Mouse (Mus musculus) heart, embryonic 14.5 days (tissue): Measurements from ENCODE around the gene Syn2. TPM values are rescaled to one million over a fixed set of nuclear protein-coding genes. Genes with fewer than 3 reads are reported as not detected.

Source experiments
- ATAC-seq: fragments of 200-750 bp; cut with Nextera tagmentation; 2 replicates; pipeline ENCODE4 v1.8.0; 2017; ENCODE audit warnings: low read depth, moderate TSS enrichment; ENCODE audit not compliant: insufficient number of reproducible peaks, insufficient read depth, low FRiP score
- H3K27ac ChIP-seq, 2 experiments: fragments of 200-500 bp in 1 of 2; fragments of 300-500 bp in 1 of 2; sonication (generic) in 1 of 2; replicated peaks in 1 of 2; 2 replicates each; pipeline ENCODE4 v1.5.1; 2012 to 2014; ENCODE audit warnings: low read depth in 2 of 2, low read length in 2 of 2, control low read depth in 1 of 2, mild to moderate bottlenecking in 1 of 2, mixed read lengths in 1 of 2; ENCODE audit not compliant: control insufficient read depth in 1 of 2, insufficient read depth in 1 of 2
- H3K27me3 ChIP-seq: fragments of 300-500 bp; sonication (generic); 2 replicates; pipeline ENCODE4 v1.6.1; 2014; ENCODE audit warnings: mild to moderate bottlenecking, low read length, control low read depth; ENCODE audit not compliant: control insufficient read depth, insufficient read depth
- H3K36me3 ChIP-seq: fragments of 300-500 bp; sonication (generic); 2 replicates; pipeline ENCODE4 v1.6.1; 2014; ENCODE audit warnings: mild to moderate bottlenecking, control low read depth, low read length, mixed read lengths; ENCODE audit not compliant: control insufficient read depth, insufficient read depth
- H3K4me1 ChIP-seq, 2 experiments: fragments of 200-500 bp in 1 of 2; fragments of 300-500 bp in 1 of 2; sonication (generic) in 1 of 2; 2 replicates each; pipeline ENCODE4 v1.6.1; 2012 to 2014; ENCODE audit warnings: low read length in 2 of 2, control low read depth in 1 of 2, mixed read lengths in 1 of 2; ENCODE audit not compliant: control insufficient read depth in 2 of 2, insufficient read depth in 2 of 2
- H3K4me2 ChIP-seq: fragments of 300-500 bp; sonication (generic); 2 replicates; pipeline ENCODE4 v1.6.1; 2014; ENCODE audit warnings: mild to moderate bottlenecking, low read length
- H3K4me3 ChIP-seq, 2 experiments: fragments of 200-500 bp in 1 of 2; fragments of 300-500 bp in 1 of 2; sonication (generic) in 1 of 2; 2 replicates each; pipeline ENCODE4 v1.5.1; 2012 to 2014; ENCODE audit warnings: low read length in 2 of 2, mild to moderate bottlenecking in 2 of 2, control low read depth in 1 of 2, low read depth in 1 of 2, moderate library complexity in 1 of 2; ENCODE audit not compliant: control insufficient read depth in 1 of 2, insufficient read depth in 1 of 2
- H3K9ac ChIP-seq: fragments of 300-500 bp; sonication (generic); 2 replicates; pipeline ENCODE4 v1.6.1; 2014; ENCODE audit warnings: mild to moderate bottlenecking, low read length
- H3K9me3 ChIP-seq: fragments of 300-500 bp; sonication (generic); 2 replicates; pipeline ENCODE4 v1.6.1; 2016; ENCODE audit warnings: low read length, control low read depth; ENCODE audit not compliant: control insufficient read depth
- WGBS: fragments of 180-500 bp; shearing (Covaris S2); extraction: QIAGEN DNeasy Blood & Tissue Kit; methylation state at CpG from one replicate; pipeline ENCODE4 v1.1.7; 2014; 5-methylcytosine and 5-hydroxymethylcytosine counted together
- polyA plus RNA-seq: library from polyadenylated mRNA; unstranded; fragments of >200 nt; fragmentation: Nextera tagmentation; extraction: Ambion mirVana; gene quantifications from 2 replicates; pipeline ENCODE4 v1.2.1, GENCODE M21; 2014

Syn2 gene
- polyA plus RNA-seq, 1 experiment from 2014 or later = 2.1 TPM

DNA sequence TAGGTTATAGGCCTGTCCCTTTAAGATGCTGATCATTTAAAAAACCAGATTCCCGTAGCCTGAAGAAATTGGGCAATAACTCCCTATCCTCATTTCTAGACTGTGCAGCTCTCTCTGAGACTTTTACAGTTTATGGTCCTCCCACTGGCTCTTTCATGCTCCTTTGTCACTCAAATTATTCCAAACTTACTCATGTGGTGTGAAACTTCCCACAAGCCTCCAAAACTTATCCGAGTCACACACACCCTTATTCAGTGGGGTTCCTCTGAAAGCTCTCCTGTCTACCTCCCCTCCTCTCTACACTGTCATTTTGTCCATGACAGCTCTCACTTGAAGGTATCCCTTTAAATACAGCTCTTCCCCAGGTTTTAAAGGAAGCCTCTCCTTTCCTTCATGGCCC lies 46.4 kb downstream of the Syn2 start:
- H3K27me3 ChIP-seq = no peaks in the 10 kb centered on the region
- no peak for ATAC-seq
- no peaks in the 10 kb centered on the region for H3K36me3 ChIP-seq
- no peak overlapping the region for H3K9ac ChIP-seq
- no peaks in the 10 kb centered on the region for H3K4me1 ChIP-seq
- H3K4me3 ChIP-seq = no peak overlapping the region
- no peaks in the 10 kb centered on the region for H3K9me3 ChIP-seq
- no peak overlapping the region for H3K27ac ChIP-seq
- 66% methylated on average over 2 of the region's 2 CpGs for WGBS
- no peak overlapping the region for H3K4me2 ChIP-seq

DNA sequence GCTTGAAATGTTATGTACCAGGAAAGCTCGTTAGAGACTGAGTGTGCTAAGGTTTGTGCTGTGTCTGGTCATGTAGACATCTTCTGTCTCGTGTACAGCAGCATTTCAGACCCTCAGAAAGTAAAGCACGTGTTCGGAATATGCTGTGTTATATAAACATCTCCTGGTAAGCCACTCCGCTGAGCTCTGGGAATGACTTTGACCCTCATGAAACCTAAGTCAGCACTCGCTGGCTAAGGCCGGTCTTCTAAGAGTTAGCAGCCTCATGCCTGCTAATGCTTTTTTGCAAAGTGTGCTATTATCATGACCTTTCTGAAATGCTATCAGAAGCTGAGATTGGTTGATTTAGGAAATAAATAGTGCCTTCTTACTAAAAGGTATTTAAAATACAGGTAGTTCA lies 56.4 kb downstream of the Syn2 start:
- 76% methylated on average over 7 of the region's 7 CpGs for WGBS
- no peaks in the 10 kb centered on the region for H3K27me3 ChIP-seq
- H3K27ac ChIP-seq = no peak overlapping the region
- no peaks in the 10 kb centered on the region for H3K9me3 ChIP-seq
- ATAC-seq = no peak
- no peak overlapping the region for H3K9ac ChIP-seq
- H3K4me3 ChIP-seq = no peak overlapping the region
- H3K36me3 ChIP-seq = no peaks in the 10 kb centered on the region
- no peak overlapping the region for H3K4me2 ChIP-seq
- H3K4me1 ChIP-seq = no peaks in the 10 kb centered on the region

DNA sequence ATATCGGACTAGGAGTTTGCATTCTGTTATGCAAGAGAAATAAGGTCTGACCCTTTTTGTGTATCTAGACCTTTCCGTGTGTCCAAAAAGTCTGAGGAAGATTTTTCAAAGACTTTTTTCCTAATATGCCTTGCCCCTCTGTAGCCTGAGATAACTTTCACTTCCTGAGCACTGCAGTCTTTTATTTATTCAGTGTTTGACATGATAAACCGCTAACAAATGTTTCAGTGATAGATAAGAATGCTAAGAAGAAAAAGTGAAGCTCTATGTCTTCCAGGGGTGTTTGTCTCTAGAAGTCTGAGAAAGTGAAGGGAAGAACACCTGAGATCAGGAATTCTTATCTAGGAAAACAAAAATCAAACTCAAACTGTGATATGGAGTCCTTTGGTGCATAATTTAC lies 66.1 kb downstream of the Syn2 start:
- H3K36me3 ChIP-seq = no peaks in the 10 kb centered on the region
- H3K9me3 ChIP-seq = no peaks in the 10 kb centered on the region
- no peak for ATAC-seq
- H3K9ac ChIP-seq = no peak overlapping the region
- no peak overlapping the region for H3K4me3 ChIP-seq
- WGBS = 55% methylated on average over 3 of the region's 3 CpGs
- no peak overlapping the region for H3K4me2 ChIP-seq
- H3K4me1 ChIP-seq = no peaks in the 10 kb centered on the region
- H3K27me3 ChIP-seq = peaks cover 9% of the 10 kb centered on the region; the same call in 1 of the 2 replicates
- no peak overlapping the region for H3K27ac ChIP-seq

DNA sequence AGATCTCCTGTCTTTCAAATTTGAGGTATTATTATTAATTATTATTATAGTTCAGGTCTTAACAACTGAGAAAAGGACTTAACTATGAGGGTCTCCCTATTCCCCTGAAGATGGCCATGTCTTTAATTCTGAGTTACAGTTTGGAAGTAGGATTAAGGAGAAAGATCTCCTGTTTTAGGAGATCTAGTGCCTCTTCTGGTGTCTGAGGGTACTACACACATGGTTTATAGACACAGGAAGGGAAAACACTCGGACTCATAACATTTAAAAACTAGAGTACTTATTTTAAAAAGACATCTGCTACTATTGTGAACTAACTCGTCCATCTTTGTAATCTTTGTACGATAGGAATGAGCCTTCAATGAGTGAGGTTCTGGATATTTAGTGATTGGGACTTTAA lies 68.3 kb downstream of the Syn2 start:
- no peak overlapping the region for H3K4me2 ChIP-seq
- no peak overlapping the region for H3K9ac ChIP-seq
- no peak overlapping the region for H3K4me3 ChIP-seq
- no peaks in the 10 kb centered on the region for H3K9me3 ChIP-seq
- 67% methylated on average over 3 of the region's 3 CpGs for WGBS
- H3K27ac ChIP-seq = no peak overlapping the region
- H3K27me3 ChIP-seq = 0 out of 2 replicates have a peak, but pooled peaks cover 4% of the 10 kb centered on the region
- no peaks in the 10 kb centered on the region for H3K36me3 ChIP-seq
- no peak for ATAC-seq
- no peaks in the 10 kb centered on the region for H3K4me1 ChIP-seq

DNA sequence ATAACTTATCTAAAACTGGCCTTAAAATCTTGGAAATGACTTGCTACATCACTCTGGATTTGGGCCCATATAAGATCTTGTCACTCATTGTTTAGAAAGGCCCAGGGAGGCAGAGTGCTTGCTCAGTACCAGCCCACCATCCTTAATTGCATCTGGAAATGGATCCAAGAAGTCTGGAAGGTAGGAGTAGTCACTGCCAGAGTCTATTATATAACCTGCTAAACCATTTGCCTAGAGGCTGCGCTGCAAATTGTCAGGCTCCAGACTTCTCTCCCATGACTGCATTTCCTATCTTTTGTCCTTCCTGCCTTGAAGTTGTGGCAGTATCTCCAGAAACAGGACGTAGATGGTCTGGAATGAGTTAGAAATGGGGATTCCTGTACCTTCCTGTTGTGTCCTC lies 75.5 kb downstream of the Syn2 start:
- Histone ChIP-seq H3K27me3 (no peaks in the 10 kb centered on the region), H3K9ac (no peak overlapping the region), H3K9me3 (no peaks in the 10 kb centered on the region), H3K4me1 (no peaks in the 10 kb centered on the region; a peak in 1 of 4 replicates), H3K4me3 (no peak overlapping the region), H3K4me2 (no peak overlapping the region), H3K36me3 (no peaks in the 10 kb centered on the region), H3K27ac (0 out of 4 replicates have a peak overlapping the region, but pooled peaks of 1 of the 2 experiments have one; percentile 19)
- 44% methylated on average over 2 of the region's 2 CpGs for WGBS
- ATAC-seq = no peak

GRCm38 (mm10) chr6:115210820-115211219 lies 76.1 kb downstream of the Syn2 start:
- no peak overlapping the region for H3K9ac ChIP-seq
- H3K9me3 ChIP-seq = no peaks in the 10 kb centered on the region
- ATAC-seq = no peak
- H3K36me3 ChIP-seq = no peaks in the 10 kb centered on the region
- WGBS = 79% methylated on average over 3 of the region's 3 CpGs
- no peak overlapping the region for H3K4me2 ChIP-seq
- H3K4me3 ChIP-seq = no peak overlapping the region
- H3K27me3 ChIP-seq = no peaks in the 10 kb centered on the region; the same call in 1 of the 2 replicates
- no peaks in the 10 kb centered on the region; a peak in 1 of 4 replicates for H3K4me1 ChIP-seq
- no peak overlapping the region for H3K27ac ChIP-seq

DNA sequence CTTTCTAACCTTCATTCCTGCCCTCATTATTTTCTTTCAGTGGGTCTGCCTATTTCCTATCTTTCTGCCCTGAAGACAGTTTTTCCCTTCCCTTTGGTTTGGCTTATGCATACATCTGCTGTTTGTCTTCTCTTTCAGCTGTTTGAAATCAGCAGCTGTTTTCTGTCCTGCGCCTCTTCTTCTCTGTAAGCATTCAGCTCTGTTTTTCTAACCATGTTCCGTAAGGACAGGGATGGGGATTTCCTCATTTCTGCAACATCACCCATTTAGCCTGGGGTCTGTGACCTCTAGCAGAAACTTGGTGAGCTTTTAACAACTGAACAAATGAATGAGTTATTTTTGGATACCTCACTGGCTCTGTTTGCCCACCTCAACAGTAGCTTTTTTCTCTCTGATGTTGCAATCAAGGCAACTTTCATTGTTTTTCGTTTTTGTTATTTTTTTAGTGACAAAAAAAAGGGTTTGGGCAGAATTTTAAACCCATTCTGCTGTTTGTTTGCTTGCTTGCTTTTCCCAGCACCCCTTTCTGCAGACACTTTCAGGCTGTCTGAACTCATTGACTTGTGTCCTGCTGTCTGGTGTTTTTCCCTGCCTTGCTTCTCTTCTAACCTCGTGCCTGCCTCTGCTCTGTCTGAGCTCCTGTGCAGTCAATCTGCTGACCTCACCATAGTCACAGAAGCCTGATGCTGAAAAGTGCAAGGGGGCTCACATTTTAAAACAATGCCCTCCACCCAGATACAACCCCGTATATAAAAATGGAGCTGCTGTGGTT lies 77.6 kb downstream of the Syn2 start:
- no peak overlapping the region for H3K4me3 ChIP-seq
- H3K36me3 ChIP-seq = no peaks in the 10 kb centered on the region
- WGBS = 52% methylated on average over 5 of the region's 5 CpGs
- H3K27me3 ChIP-seq = no peaks in the 10 kb centered on the region; the same call in 1 of the 2 replicates
- no peaks in the 10 kb centered on the region; a peak in 1 of 4 replicates for H3K4me1 ChIP-seq
- no peak overlapping the region for H3K4me2 ChIP-seq
- no peaks in the 10 kb centered on the region for H3K9me3 ChIP-seq
- no peak for ATAC-seq
- no peak overlapping the region for H3K27ac ChIP-seq
- no peak overlapping the region for H3K9ac ChIP-seq

- Histone ChIP-seq H3K27me3 (no peaks in the 10 kb centered on the region; the same call in 1 of the 2 replicates), H3K9me3 (no peaks in the 10 kb centered on the region), H3K4me2 (no peak overlapping the region), H3K36me3 (no peaks in the 10 kb centered on the region), H3K4me1 (no peaks in the 10 kb centered on the region; a peak in 1 of 4 replicates), H3K27ac (no peak overlapping the region), H3K4me3 (no peak overlapping the region), H3K9ac (no peak overlapping the region)
- ATAC-seq = no peak
- WGBS = 54% methylated on average over 5 of the region's 5 CpGs
Observed at GRCm38 (mm10) chr6:115213129-115213528, 78.4 kb downstream of the Syn2 start.
